Mouse (Mus musculus) heart, embryonic 13.5 days (tissue): Measurements from ENCODE around the gene Ints1. TPM values are rescaled to one million over a fixed set of nuclear protein-coding genes. Genes with fewer than 3 reads are reported as not detected.
A peak's percentile ranks its signal among the peaks of the same experiment; 100 is the strongest.

Experiments
- ATAC-seq: fragments of 200-750 bp; cut with Nextera tagmentation; 2 replicates; pipeline ENCODE4 v1.8.0; 2017; ENCODE audit warnings: moderate TSS enrichment; ENCODE audit not compliant: insufficient number of reproducible peaks, low FRiP score, low TSS enrichment; ENCODE audit errors: extremely low read depth
- H3K27ac ChIP-seq: fragments of 300-500 bp; sonication (generic); replicated peaks from 2 replicates; pipeline ENCODE4 v1.5.1; 2015; ENCODE audit warnings: moderate library complexity, mild to moderate bottlenecking, inconsistent platforms
- H3K27me3 ChIP-seq: fragments of 300-500 bp; sonication (generic); replicated peaks from 2 replicates; pipeline ENCODE4 v1.6.1; 2015; ENCODE audit warnings: mild to moderate bottlenecking, inconsistent platforms
- H3K36me3 ChIP-seq: fragments of 300-500 bp; sonication (generic); 2 replicates; pipeline ENCODE4 v1.6.1; 2015; ENCODE audit warnings: mild to moderate bottlenecking, inconsistent platforms
- H3K4me1 ChIP-seq: fragments of 300-500 bp; sonication (generic); 2 replicates; pipeline ENCODE4 v1.6.1; 2015; ENCODE audit warnings: inconsistent platforms
- H3K4me2 ChIP-seq: fragments of 300-500 bp; sonication (generic); 2 replicates; pipeline ENCODE4 v1.6.1; 2015; ENCODE audit warnings: inconsistent platforms, mild to moderate bottlenecking, moderate library complexity
- H3K4me3 ChIP-seq: fragments of 300-500 bp; sonication (generic); 2 replicates; pipeline ENCODE4 v1.5.1; 2015; ENCODE audit warnings: moderate library complexity, mild to moderate bottlenecking, inconsistent platforms
- H3K9ac ChIP-seq: fragments of 300-500 bp; sonication (generic); 2 replicates; pipeline ENCODE4 v1.6.1; 2015; ENCODE audit warnings: inconsistent platforms, mild to moderate bottlenecking, moderate library complexity
- H3K9me3 ChIP-seq: fragments of 300-500 bp; sonication (generic); 2 replicates; pipeline ENCODE4 v1.6.1; 2016; ENCODE audit warnings: inconsistent platforms
- WGBS: fragments of 180-500 bp; shearing (Covaris S2); methylation state at CpG from one replicate; pipeline ENCODE4 v1.1.7; 2015; ENCODE audit warnings: mixed read lengths; 5-methylcytosine and 5-hydroxymethylcytosine counted together
- microRNA-seq: library from miRNA; unstranded; fragments of <30 nt; microRNA quantifications from one replicate; pipeline ENCODE4, GENCODE M21; 2016
- polyA plus RNA-seq: library from polyadenylated mRNA; unstranded; fragments of >200 nt; fragmentation: Nextera tagmentation; extraction: Ambion mirVana; gene quantifications from 2 replicates; pipeline ENCODE4 v1.2.1, GENCODE M21; 2015

The Ints1 gene
- polyA plus RNA-seq, 1 experiment from 2014 or later: 19.1 TPM

- Histone ChIP-seq H3K27me3 (peaks cover 3% of the 10 kb centered on the region; the same call in 1 of the 2 replicates), H3K9me3 (no peaks in the 10 kb centered on the region), H3K9ac (no peak overlapping the region), H3K4me3 (no peak overlapping the region), H3K36me3 (0 out of 2 replicates have a peak, but pooled peaks cover 2% of the 10 kb centered on the region), H3K4me2 (no peak overlapping the region), H3K4me1 (peaks cover 11% of the 10 kb centered on the region), H3K27ac (no peak overlapping the region)
- ATAC-seq: no peak
- WGBS: 56% methylated on average over 2 of the region's 2 CpGs
These were observed 72.6 kb downstream of the Ints1 start for GRCm38 (mm10) chr5:139702905-139703304.

- no peak overlapping the region for H3K9ac ChIP-seq
- 13% methylated on average over 10 of the region's 10 CpGs for WGBS
- peaks cover 7% of the 10 kb centered on the region; the same call in 1 of the 2 replicates for H3K27me3 ChIP-seq
- no peak overlapping the region for H3K4me3 ChIP-seq
- H3K4me1 ChIP-seq: peaks cover 11% of the 10 kb centered on the region
- peak overlapping the region; percentile 22; the same call in 1 of the 2 replicates for H3K4me2 ChIP-seq
- no peak overlapping the region for H3K27ac ChIP-seq
- H3K36me3 ChIP-seq: 0 out of 2 replicates have a peak, but pooled peaks cover 2% of the 10 kb centered on the region
- ATAC-seq: peak; percentile 55; the same call in 1 of the 2 replicates
- H3K9me3 ChIP-seq: no peaks in the 10 kb centered on the region
These were observed 73.2 kb downstream of the Ints1 start for GRCm38 (mm10) chr5:139702236-139702635.

Small RNA genes lying within 50 kb of the gene (microRNA-seq; reads per million reads assigned to microRNA genes)
- not detected for gene Mir7037

Other genes with a start within 250 kb of the Ints1 start
- gene Uncx, start 232.2 kb downstream of the Ints1 start, polyA plus RNA-seq: not detected in 2 replicates
- 1.7 TPM in 2 replicates for gene Micall2, start 39.3 kb downstream of the Ints1 start, polyA plus RNA-seq
- gene Mafk, start 15.8 kb upstream of the Ints1 start, polyA plus RNA-seq: 17.6 and 21.7 TPM in 2 replicates
- 0.37 and 0.55 TPM in 2 replicates for gene Tmem184a, start 44.2 kb upstream of the Ints1 start, polyA plus RNA-seq
- 0.31 TPM in 1 of 2 replicates, not detected in the other for gene Gm26938, start 50.7 kb upstream of the Ints1 start, polyA plus RNA-seq
- gene Psmg3, start 51.2 kb upstream of the Ints1 start, polyA plus RNA-seq: 41.3 and 48.0 TPM in 2 replicates
- gene Elfn1, start 132.3 kb upstream of the Ints1 start, polyA plus RNA-seq: 0.05 TPM in 2 replicates